Mouse (Mus musculus) layer of hippocampus, postnatal 10 days (tissue): ENCODE measurements around the gene Gm14327. TPM values are rescaled to one million over a fixed set of nuclear protein-coding genes. Genes with fewer than 3 reads are reported as not detected.
"Not testable (repeated sequence)": the region's sequence is repeated elsewhere in the genome, so short reads cannot be mapped to it uniquely, and the experiment has no call there.

ENCODE experiments used
- DNase-seq, 2 experiments: peaks; one replicate each; pipeline ENCODE4 v3.0.0; 2021; ENCODE audit warnings: low spot score in 2 of 2
- long read RNA-seq: library from polyadenylated mRNA; stranded (forward); transcript quantifications from one replicate; pipeline ENCODE4 v2.0.0, GENCODE M21; 2023
- total RNA-seq, 2 experiments: library from RNA; stranded (reverse); gene quantifications; 2 replicates each; pipeline ENCODE4 v1.2.3; 2021

The Gm14327 gene
- 1 to 10 TPM; 6.4 to 8.4 TPM for total RNA-seq
- long read RNA-seq = 0 reads

GRCm38 (mm10) chr2:177897046-177897578 lies at the start of gene Gm14327:
Gene Gm14327 (plus strand): TSS chr2:177897096.
- DNase-seq = not testable (repeated sequence)

- not testable (repeated sequence) for DNase-seq
These were observed 34.6 kb upstream of the Gm14327 start for GRCm38 (mm10) chr2:177862254-177862653.

GRCm38 (mm10) chr2:177887743-177888142 lies 9.2 kb upstream of the Gm14327 start:
- not testable (repeated sequence) for DNase-seq

GRCm38 (mm10) chr2:177898171-177898570 lies 1.3 kb downstream of the Gm14327 start:
- not testable (repeated sequence) for DNase-seq

GRCm38 (mm10) chr2:177903276-177903675 lies 6.4 kb downstream of the Gm14327 start:
- not testable (repeated sequence) for DNase-seq

- DNase-seq = not testable (repeated sequence)
These were observed 28.7 kb downstream of the Gm14327 start, which contains the start of gene Zfp972 for GRCm38 (mm10) chr2:177925563-177926103. Gene Zfp972 (minus strand): TSS chr2:177925613.

Other genes starting within 250 kb of the Gm14327 start
- 10 to 100 TPM; 31.5 to 32.7 TPM for gene Gm14322, start 137.8 kb upstream of the Gm14327 start, total RNA-seq
- 100 to 1,000 TPM; 151 to 154 TPM for gene Gm14325, start 56.8 kb upstream of the Gm14327 start, total RNA-seq
- gene Zfp972, start 28.5 kb downstream of the Gm14327 start, total RNA-seq = not detected
- 10 to 100 TPM; 47.4 to 48.3 TPM for gene Gm14326, start 60.2 kb downstream of the Gm14327 start, total RNA-seq
- gene Zfp971, start 126.2 kb downstream of the Gm14327 start, total RNA-seq = 10 to 100 TPM; 28.8 to 30.5 TPM
- 10 to 100 TPM; 19.0 to 23.8 TPM for gene Zfp931, start 181.4 kb downstream of the Gm14327 start, total RNA-seq
- gene Phactr3, start 221.9 kb downstream of the Gm14327 start, total RNA-seq = 100 to 1,000 TPM; 113 to 115 TPM